Mouse (Mus musculus) midbrain, embryonic 12.5 days (tissue): Measurements from ENCODE around the gene Cnot1. TPM values are rescaled to one million over a fixed set of nuclear protein-coding genes. Genes with fewer than 3 reads are reported as not detected.
A peak's percentile ranks its signal among the peaks of the same experiment; 100 is the strongest.
"Not testable (repeated sequence)": the region's sequence is repeated elsewhere in the genome, so short reads cannot be mapped to it uniquely, and the experiment has no call there.

Experiments
- ATAC-seq: fragments of 200-750 bp; cut with Nextera tagmentation; 2 replicates; pipeline ENCODE4 v1.8.0; 2017; ENCODE audit warnings: low read depth, moderate TSS enrichment, moderate library complexity; ENCODE audit not compliant: low FRiP score
- H3K27ac ChIP-seq: fragments of 300-500 bp; sonication (generic); replicated peaks from 2 replicates; pipeline ENCODE4 v1.5.1; 2016; ENCODE audit warnings: mild to moderate bottlenecking
- H3K27me3 ChIP-seq: fragments of 300-500 bp; sonication (generic); 2 replicates; pipeline ENCODE4 v1.6.1; 2016; ENCODE audit warnings: mild to moderate bottlenecking
- H3K36me3 ChIP-seq: fragments of 300-500 bp; sonication (generic); 2 replicates; pipeline ENCODE4 v1.6.1; 2016
- H3K4me1 ChIP-seq: fragments of 300-500 bp; sonication (generic); 2 replicates; pipeline ENCODE4 v1.6.1; 2016
- H3K4me2 ChIP-seq: fragments of 300-500 bp; sonication (generic); replicated peaks from 2 replicates; pipeline ENCODE4 v1.6.1; 2016; ENCODE audit warnings: mild to moderate bottlenecking, moderate library complexity
- H3K4me3 ChIP-seq: fragments of 300-500 bp; sonication (generic); 2 replicates; pipeline ENCODE4 v1.5.1; 2016; ENCODE audit warnings: mild to moderate bottlenecking
- H3K9ac ChIP-seq: fragments of 300-500 bp; sonication (generic); replicated peaks from 2 replicates; pipeline ENCODE4 v1.6.1; 2016; ENCODE audit warnings: mild to moderate bottlenecking, moderate library complexity
- H3K9me3 ChIP-seq: fragments of 300-500 bp; sonication (generic); 2 replicates; pipeline ENCODE4 v1.6.1; 2016; ENCODE audit warnings: mild to moderate bottlenecking
- WGBS: fragments of 180-500 bp; shearing (Covaris S2); methylation state at CpG from one replicate; pipeline ENCODE4 v1.1.7; 2016; 5-methylcytosine and 5-hydroxymethylcytosine counted together
- polyA plus RNA-seq: library from polyadenylated mRNA; unstranded; fragments of >200 nt; fragmentation: Nextera tagmentation; extraction: Ambion mirVana; gene quantifications from 2 replicates; pipeline ENCODE4 v1.2.1, GENCODE M21; 2016

Cnot1 gene
- polyA plus RNA-seq, 1 experiment from 2014 or later = 94.3 TPM

DNA sequence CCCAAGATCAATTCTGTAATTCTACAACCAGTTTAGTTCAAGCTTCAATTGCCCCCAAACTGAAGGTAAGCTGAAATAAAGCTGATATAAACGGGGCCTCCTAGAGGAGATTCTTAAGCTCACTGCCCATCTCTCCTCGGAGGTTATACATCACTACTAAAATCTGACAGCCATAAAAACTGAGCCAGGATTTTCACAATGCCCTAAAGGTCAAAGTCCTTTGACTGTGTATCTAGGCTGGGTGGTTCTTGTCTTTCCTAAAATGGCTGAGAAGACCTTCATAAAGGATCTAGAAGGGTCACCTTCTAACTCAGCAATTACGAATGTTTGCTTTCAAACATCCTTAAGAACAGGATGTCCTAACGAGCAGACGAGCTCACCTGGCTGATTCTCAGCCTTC is 1.9 kb upstream of the Cnot1 start:
- WGBS = 82% methylated on average over 5 of the region's 5 CpGs
- H3K36me3 ChIP-seq = 0 out of 2 replicates have a peak, but pooled peaks cover 4% of the 10 kb centered on the region
- ATAC-seq = no peak
- no peak overlapping the region for H3K27ac ChIP-seq
- H3K4me2 ChIP-seq = no peak overlapping the region
- no peak overlapping the region for H3K4me3 ChIP-seq
- H3K9me3 ChIP-seq = no peaks in the 10 kb centered on the region
- no peaks in the 10 kb centered on the region for H3K27me3 ChIP-seq
- H3K4me1 ChIP-seq = peaks cover 18% of the 10 kb centered on the region
- no peak overlapping the region for H3K9ac ChIP-seq

GRCm38 (mm10) chr8:95808631-95809030 is 1.4 kb upstream of the Cnot1 start:
- Histone ChIP-seq H3K27me3 (no peaks in the 10 kb centered on the region), H3K27ac (no peak overlapping the region), H3K4me2 (no peak overlapping the region), H3K4me1 (peaks cover 18% of the 10 kb centered on the region), H3K9me3 (no peaks in the 10 kb centered on the region), H3K9ac (no peak overlapping the region), H3K36me3 (0 out of 2 replicates have a peak, but pooled peaks cover 4% of the 10 kb centered on the region), H3K4me3 (no peak overlapping the region)
- 86% methylated on average over 4 of the region's 4 CpGs for WGBS
- ATAC-seq = no peak

DNA sequence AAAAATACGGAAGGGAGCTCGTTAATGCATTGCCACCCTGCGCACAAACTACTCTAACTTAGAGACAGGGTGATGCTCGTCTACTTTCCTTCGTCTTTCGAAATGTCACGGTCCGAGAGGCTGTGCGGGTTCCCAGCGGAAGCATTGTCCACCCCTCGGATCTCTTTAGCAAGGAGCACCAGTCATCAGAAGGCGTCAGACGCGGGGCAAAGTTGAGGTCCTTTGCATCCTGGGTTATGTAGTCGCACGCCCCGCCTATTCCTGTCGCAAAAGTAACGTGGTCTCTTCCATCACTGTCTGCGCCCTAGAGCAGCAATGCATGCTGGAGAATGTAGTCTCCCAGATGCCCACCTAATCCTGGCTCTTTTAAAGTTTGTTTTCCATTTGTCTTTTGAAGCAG is 597 bp upstream of the Cnot1 start:
- WGBS = under 1% methylated on average over 20 of the region's 20 CpGs
- Histone ChIP-seq H3K27me3 (no peaks in the 10 kb centered on the region), H3K4me1 (peaks cover 18% of the 10 kb centered on the region), H3K9me3 (no peaks in the 10 kb centered on the region), H3K9ac (peak overlapping the region; percentile 51), H3K27ac (peak overlapping the region; percentile 92), H3K4me3 (peak overlapping the region; percentile 98), H3K36me3 (0 out of 2 replicates have a peak, but pooled peaks cover 4% of the 10 kb centered on the region), H3K4me2 (peak overlapping the region; percentile 58)
- ATAC-seq = peak; percentile 92

DNA sequence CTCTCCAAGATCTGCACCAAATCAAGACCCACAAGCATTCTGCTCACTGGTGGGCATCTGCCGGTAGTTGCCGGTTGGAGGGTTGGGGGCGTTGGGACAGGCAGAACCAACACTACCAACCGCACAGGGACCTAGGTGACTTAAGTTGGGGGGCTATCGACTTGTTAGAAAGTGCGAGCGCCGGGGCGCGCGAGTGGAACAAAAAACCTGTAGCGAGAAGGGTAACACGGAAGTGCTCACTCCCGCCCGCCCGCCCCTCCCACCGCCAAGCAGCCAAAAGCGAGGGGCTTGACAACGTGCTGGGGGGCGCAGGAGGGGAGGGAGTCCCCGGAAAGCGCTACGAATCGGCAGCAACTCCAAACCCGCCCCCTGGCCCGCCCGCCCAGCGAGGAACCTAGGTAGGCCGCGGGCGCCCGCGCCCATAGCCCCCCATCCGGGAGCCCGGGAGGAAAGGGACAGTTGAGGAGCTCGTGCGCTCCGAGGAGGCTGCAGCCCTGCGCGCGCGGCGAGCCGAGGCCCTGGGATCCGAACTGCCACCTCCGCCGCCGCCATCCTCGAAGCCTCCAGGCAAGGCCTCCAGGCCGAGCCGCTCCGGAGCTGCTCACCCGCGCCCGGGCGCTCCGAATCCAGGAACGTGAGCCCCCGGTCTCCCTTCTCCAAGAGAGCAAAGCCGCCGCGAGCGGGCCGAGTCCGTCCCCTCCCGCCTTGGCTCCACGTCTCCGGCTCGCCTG is 638 bp downstream of the Cnot1 start:
- 0 out of 2 replicates have a peak, but pooled peaks cover 6% of the 10 kb centered on the region for H3K36me3 ChIP-seq
- no peaks in the 10 kb centered on the region for H3K27me3 ChIP-seq
- H3K4me3 ChIP-seq = peak overlapping the region; percentile 98
- peak overlapping the region; percentile 91 for H3K4me2 ChIP-seq
- peak overlapping the region; percentile 92 for H3K27ac ChIP-seq
- ATAC-seq = no peak; the same call in 1 of the 2 replicates
- H3K4me1 ChIP-seq = peaks cover 22% of the 10 kb centered on the region
- H3K9me3 ChIP-seq = no peaks in the 10 kb centered on the region
- H3K9ac ChIP-seq = peak overlapping the region; percentile 96
- under 1% methylated on average over 36 of the region's 69 CpGs for WGBS

DNA sequence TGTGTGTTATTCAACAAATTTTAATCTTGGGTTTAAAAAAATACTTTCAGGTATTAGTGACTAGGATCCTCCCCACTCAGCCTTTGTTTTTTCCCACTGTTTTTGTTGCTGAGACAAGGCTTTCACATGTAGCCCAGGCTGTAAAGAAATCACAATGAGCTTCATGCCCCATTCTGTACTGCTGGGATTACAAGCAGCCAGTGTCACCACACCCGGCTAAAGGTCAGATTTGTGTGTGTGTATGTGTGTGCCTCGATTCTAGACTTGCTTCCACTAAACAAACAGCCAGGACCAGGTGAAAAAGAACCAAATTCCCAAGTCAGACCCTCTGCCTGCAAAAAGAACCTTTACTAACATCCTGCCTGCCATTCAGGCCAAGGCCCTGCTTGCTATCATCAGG is 1.8 kb downstream of the Cnot1 start:
- H3K4me1 ChIP-seq = peaks cover 23% of the 10 kb centered on the region
- H3K27me3 ChIP-seq = no peaks in the 10 kb centered on the region
- peak overlapping the region; percentile 96 for H3K9ac ChIP-seq
- WGBS = 44% methylated on average over 2 of the region's 2 CpGs
- no peaks in the 10 kb centered on the region for H3K9me3 ChIP-seq
- no peak for ATAC-seq
- no peak overlapping the region for H3K27ac ChIP-seq
- 0 out of 2 replicates have a peak, but pooled peaks cover 6% of the 10 kb centered on the region for H3K36me3 ChIP-seq
- H3K4me3 ChIP-seq = peak overlapping the region; percentile 98
- peak overlapping the region; percentile 91 for H3K4me2 ChIP-seq

- no peak for ATAC-seq
- no peak overlapping the region for H3K9ac ChIP-seq
- 90% methylated on average over 8 of the region's 8 CpGs for WGBS
Measured at GRCm38 (mm10) chr8:95802231-95802630, 5.0 kb downstream of the Cnot1 start.

DNA sequence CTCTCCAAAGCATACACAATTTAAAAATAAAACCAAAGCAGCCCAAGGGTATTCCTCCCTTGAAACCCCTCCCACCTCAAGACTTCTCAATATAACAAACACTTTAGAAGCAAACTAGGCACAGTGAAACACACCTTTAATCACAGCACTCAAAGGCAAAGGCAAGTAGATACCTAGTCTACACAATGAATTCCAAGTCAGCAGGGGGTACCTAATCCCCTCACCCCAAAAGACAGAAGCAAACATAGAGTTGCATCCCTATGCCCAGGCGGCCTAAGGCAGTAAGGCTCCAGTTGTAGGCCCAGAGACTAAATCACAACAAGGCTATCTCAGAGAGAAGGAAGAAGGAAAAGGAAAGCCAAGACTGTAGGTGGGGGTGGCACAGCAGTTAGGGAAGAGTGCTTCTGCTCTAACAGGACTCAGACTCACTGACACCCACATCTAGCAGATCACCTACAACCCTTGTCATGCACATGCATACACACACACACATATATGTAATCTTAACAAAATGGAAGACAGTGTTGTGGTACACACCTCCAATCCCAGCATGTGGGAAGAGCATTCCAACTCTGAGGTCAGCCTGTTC is 5.7 kb downstream of the Cnot1 start:
- no peaks in the 10 kb centered on the region for H3K9me3 ChIP-seq
- peaks cover 25% of the 10 kb centered on the region for H3K4me1 ChIP-seq
- H3K9ac ChIP-seq = no peak overlapping the region
- ATAC-seq = no peak
- peaks cover 10% of the 10 kb centered on the region; the same call in 1 of the 2 replicates for H3K36me3 ChIP-seq
- no peaks in the 10 kb centered on the region for H3K27me3 ChIP-seq
- WGBS = 78% methylated on average over 1 of the region's 1 CpGs
- no peak overlapping the region for H3K4me3 ChIP-seq
- no peak overlapping the region for H3K27ac ChIP-seq
- H3K4me2 ChIP-seq = no peak overlapping the region

More at GRCm38 (mm10) chr8:95802231-95802630, 5.0 kb downstream of the Cnot1 start:
- Histone ChIP-seq H3K36me3 (peaks cover 10% of the 10 kb centered on the region; the same call in 1 of the 2 replicates), H3K9me3 (no peaks in the 10 kb centered on the region), H3K27me3 (no peaks in the 10 kb centered on the region), H3K4me2 (no peak overlapping the region), H3K4me1 (peaks cover 25% of the 10 kb centered on the region), H3K4me3 (no peak overlapping the region), H3K27ac (no peak overlapping the region)

DNA sequence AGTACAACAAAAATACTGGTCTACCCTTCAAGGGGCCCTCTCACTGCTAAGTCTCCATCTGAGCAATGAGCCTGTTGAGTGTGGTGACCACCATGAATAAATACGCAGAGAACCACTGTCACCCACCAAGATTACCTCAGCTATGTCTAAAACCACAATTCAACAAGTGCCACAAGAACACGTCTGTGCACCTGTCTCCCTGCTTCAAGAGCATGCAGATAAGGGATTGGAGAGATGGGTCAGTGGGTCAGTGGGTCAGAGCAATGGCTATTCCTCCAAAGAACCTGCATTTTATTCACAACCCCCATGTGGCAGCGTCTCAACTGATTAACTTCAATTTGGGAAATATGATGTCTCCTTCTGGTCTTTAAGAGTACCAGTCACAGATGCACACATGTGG is 6.9 kb downstream of the Cnot1 start:
- Histone ChIP-seq H3K4me2 (no peak overlapping the region), H3K9ac (no peak overlapping the region), H3K27me3 (no peaks in the 10 kb centered on the region), H3K4me3 (no peak overlapping the region), H3K27ac (no peak overlapping the region), H3K36me3 (peaks cover 15% of the 10 kb centered on the region; the same call in 1 of the 2 replicates), H3K9me3 (no peaks in the 10 kb centered on the region), H3K4me1 (peaks cover 16% of the 10 kb centered on the region)
- ATAC-seq = no peak
- 91% methylated on average over 3 of the region's 3 CpGs for WGBS

- Histone ChIP-seq H3K4me1 (peaks cover 12% of the 10 kb centered on the region), H3K27ac (no peak overlapping the region), H3K27me3 (no peaks in the 10 kb centered on the region), H3K9ac (no peak overlapping the region), H3K4me3 (no peak overlapping the region), H3K36me3 (peaks cover 15% of the 10 kb centered on the region; the same call in 1 of the 2 replicates), H3K9me3 (no peaks in the 10 kb centered on the region), H3K4me2 (no peak overlapping the region)
- no peak for ATAC-seq
- 89% methylated on average over 1 of the region's 1 CpGs for WGBS
Measured at GRCm38 (mm10) chr8:95799891-95800290, 7.4 kb downstream of the Cnot1 start.

- Histone ChIP-seq H3K9me3 (no peaks in the 10 kb centered on the region), H3K4me3 (no peak overlapping the region), H3K9ac (no peak overlapping the region), H3K27ac (no peak overlapping the region), H3K36me3 (peaks cover 11% of the 10 kb centered on the region; the same call in 1 of the 2 replicates), H3K27me3 (no peaks in the 10 kb centered on the region), H3K4me2 (no peak overlapping the region), H3K4me1 (peaks cover 7% of the 10 kb centered on the region; the same call in 1 of the 2 replicates)
- no peak for ATAC-seq
- WGBS = 95% methylated on average over 6 of the region's 6 CpGs
Measured at GRCm38 (mm10) chr8:95799117-95799516, 8.1 kb downstream of the Cnot1 start.

GRCm38 (mm10) chr8:95795333-95796061 is 11.8 kb downstream of the Cnot1 start:
- not testable (repeated sequence) for H3K4me1 ChIP-seq, H3K4me2 ChIP-seq, H3K27ac ChIP-seq, ATAC-seq, H3K9ac ChIP-seq, H3K27me3 ChIP-seq, H3K36me3 ChIP-seq, H3K4me3 ChIP-seq, H3K9me3 ChIP-seq
- WGBS = 95% methylated on average over 5 of the region's 5 CpGs

DNA sequence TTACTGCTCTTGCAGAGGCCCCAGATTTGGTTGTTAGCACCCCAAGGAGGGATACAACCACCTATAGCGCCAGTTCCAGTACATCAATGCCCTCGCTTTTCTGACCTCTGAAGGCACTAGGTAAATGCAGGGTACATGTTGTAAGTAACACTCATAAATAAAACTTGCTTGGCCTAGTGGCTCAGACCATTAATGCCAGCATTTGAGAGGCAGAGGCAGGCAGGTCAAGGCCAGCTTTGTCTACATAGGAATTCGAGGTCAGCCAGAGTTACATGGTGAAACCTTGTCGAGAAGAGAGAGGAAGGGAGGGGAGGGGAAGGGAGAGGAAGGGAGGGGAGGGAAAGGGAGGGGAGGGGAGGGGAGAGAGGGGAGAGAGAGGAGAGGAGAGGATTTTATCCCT is 21.7 kb downstream of the Cnot1 start:
- H3K27me3 ChIP-seq = no peaks in the 10 kb centered on the region
- no peaks in the 10 kb centered on the region for H3K9me3 ChIP-seq
- H3K4me1 ChIP-seq = no peaks in the 10 kb centered on the region
- no peak for ATAC-seq
- no peak overlapping the region for H3K27ac ChIP-seq
- 99% methylated on average over 3 of the region's 4 CpGs for WGBS
- no peak overlapping the region for H3K4me2 ChIP-seq
- no peak overlapping the region for H3K4me3 ChIP-seq
- H3K36me3 ChIP-seq = peaks cover 59% of the 10 kb centered on the region
- no peak overlapping the region for H3K9ac ChIP-seq
